Mouse (Mus musculus) limb, embryonic 13.5 days (tissue): ENCODE data around the gene Gm7075. TPM values are rescaled to one million over a fixed set of nuclear protein-coding genes. Genes with fewer than 3 reads are reported as not detected.

Experiments
- ATAC-seq: fragments of 200-750 bp; cut with Nextera tagmentation; 2 replicates; pipeline ENCODE4 v1.8.0; 2017; ENCODE audit warnings: low read depth, moderate number of reproducible peaks, moderate TSS enrichment; ENCODE audit not compliant: low FRiP score
- H3K27ac ChIP-seq: fragments of 300-500 bp; sonication (generic); 2 replicates; pipeline ENCODE4 v1.5.1; 2015; ENCODE audit warnings: inconsistent platforms, mild to moderate bottlenecking, moderate library complexity
- H3K27me3 ChIP-seq: fragments of 300-500 bp; sonication (generic); 2 replicates; pipeline ENCODE4 v1.6.1; 2015; ENCODE audit warnings: mild to moderate bottlenecking, inconsistent platforms
- H3K36me3 ChIP-seq: fragments of 300-500 bp; sonication (generic); 2 replicates; pipeline ENCODE4 v1.6.1; 2015; ENCODE audit warnings: inconsistent platforms, mild to moderate bottlenecking, moderate library complexity
- H3K4me1 ChIP-seq: fragments of 300-500 bp; sonication (generic); 2 replicates; pipeline ENCODE4 v1.6.1; 2015; ENCODE audit warnings: inconsistent platforms
- H3K4me2 ChIP-seq: fragments of 300-500 bp; sonication (generic); replicated peaks from 2 replicates; pipeline ENCODE4 v1.6.1; 2015; ENCODE audit warnings: inconsistent platforms, mild to moderate bottlenecking, moderate library complexity
- H3K4me3 ChIP-seq: fragments of 300-500 bp; sonication (generic); 2 replicates; pipeline ENCODE4 v1.5.1; 2015; ENCODE audit warnings: moderate library complexity, mild to moderate bottlenecking, inconsistent platforms
- H3K9ac ChIP-seq: fragments of 300-500 bp; sonication (generic); 2 replicates; pipeline ENCODE4 v1.6.1; 2015; ENCODE audit warnings: mild to moderate bottlenecking, inconsistent platforms
- H3K9me3 ChIP-seq: fragments of 300-500 bp; sonication (generic); 2 replicates; pipeline ENCODE4 v1.6.1; 2016; ENCODE audit warnings: inconsistent platforms
- WGBS: fragments of 180-500 bp; shearing (Covaris S2); methylation state at CpG from one replicate; pipeline ENCODE4 v1.1.7; 2015; 5-methylcytosine and 5-hydroxymethylcytosine counted together
- polyA plus RNA-seq: library from polyadenylated mRNA; unstranded; fragments of >200 nt; fragmentation: Nextera tagmentation; extraction: Ambion mirVana; gene quantifications from 2 replicates; pipeline ENCODE4 v1.2.1, GENCODE M21; 2015

Gene Gm7075
- polyA plus RNA-seq, 1 experiment from 2014 or later, result not detected

DNA sequence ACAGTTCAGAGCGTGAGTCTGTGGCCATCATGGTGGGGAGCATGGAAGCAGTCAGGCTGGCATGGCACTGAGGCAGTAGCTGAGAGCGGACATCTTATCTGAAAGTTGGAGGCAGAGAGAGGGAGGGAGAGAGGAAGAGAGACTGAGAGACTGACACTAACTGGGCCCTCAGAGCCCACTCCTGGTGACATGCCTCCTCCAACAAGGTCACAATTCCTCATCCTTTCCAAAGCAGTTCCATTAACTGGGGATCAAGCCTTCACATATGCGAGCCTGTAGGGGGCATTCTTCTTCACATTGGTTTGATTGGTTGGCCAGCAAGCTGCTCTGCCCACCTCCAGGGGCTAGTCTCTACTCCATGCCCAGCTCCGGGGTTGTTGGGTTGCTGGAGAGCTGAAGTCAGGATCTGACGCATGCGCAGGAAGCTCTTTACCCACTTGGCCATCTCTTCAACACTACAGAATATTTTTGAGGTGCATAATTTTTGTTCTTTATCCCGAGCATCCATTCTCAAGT is 9.7 kb upstream of the Gm7075 start:
- WGBS, result 92% methylated on average over 7 of the region's 7 CpGs
- Histone ChIP-seq H3K27ac (no peak overlapping the region), H3K4me2 (no peak overlapping the region)

GRCm38 (mm10) chr10:63429785-63430305 is 8.3 kb upstream of the Gm7075 start, which contains the start of gene Ctnna3:
Gene Ctnna3 (plus strand): TSS chr10:63430098.
- peak within 1 kb of the TSS; percentile 75 for H3K9ac ChIP-seq
- H3K4me2 ChIP-seq, result peak within 1 kb of the TSS; percentile 80
- peak within 1 kb of the TSS; percentile 75 for H3K4me3 ChIP-seq
- H3K36me3 ChIP-seq, result no peaks in the 10 kb centered on the region
- WGBS, result under 1% methylated on average over 55 of the region's 55 CpGs
- peak; percentile 95 for ATAC-seq
- no peaks in the 10 kb centered on the region for H3K9me3 ChIP-seq
- H3K27ac ChIP-seq, result peak within 1 kb of the TSS; percentile 78
- no peaks in the 10 kb centered on the region for H3K4me1 ChIP-seq
- H3K27me3 ChIP-seq, result no peaks in the 10 kb centered on the region

More for the DNA sequence above, 9.7 kb upstream of the Gm7075 start:
- Histone ChIP-seq H3K4me3 (no peak overlapping the region), H3K9me3 (no peaks in the 10 kb centered on the region), H3K4me1 (no peaks in the 10 kb centered on the region), H3K27me3 (no peaks in the 10 kb centered on the region), H3K36me3 (no peaks in the 10 kb centered on the region), H3K9ac (no peak overlapping the region)
- no peak for ATAC-seq

DNA sequence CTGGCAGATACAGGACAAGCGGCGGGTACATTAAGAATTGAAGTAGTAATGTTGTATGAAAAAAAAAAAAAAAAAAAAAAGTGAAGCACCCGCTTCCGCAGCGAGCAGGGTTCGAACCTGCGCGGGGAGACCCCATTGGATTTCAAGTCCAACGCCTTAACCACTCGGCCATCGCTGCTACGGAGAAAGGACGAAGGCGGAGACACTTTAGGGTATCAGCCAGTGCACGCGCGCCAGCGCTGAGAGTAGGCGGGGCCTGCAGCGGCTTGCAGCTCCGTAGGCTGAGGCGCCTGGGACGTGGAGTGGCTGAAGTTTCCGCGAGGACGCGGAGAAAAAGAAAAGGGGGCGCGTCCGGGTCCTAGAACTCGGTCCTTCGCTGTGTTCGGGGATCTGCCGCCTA is 7.8 kb upstream of the Gm7075 start:
- Histone ChIP-seq H3K4me3 (peak overlapping the region; percentile 75), H3K27ac (peak overlapping the region; percentile 78), H3K9me3 (no peaks in the 10 kb centered on the region), H3K4me1 (no peaks in the 10 kb centered on the region), H3K9ac (peak overlapping the region; percentile 75), H3K4me2 (peak overlapping the region; percentile 80), H3K27me3 (no peaks in the 10 kb centered on the region), H3K36me3 (no peaks in the 10 kb centered on the region)
- peak; percentile 92 for ATAC-seq
- under 1% methylated on average over 31 of the region's 34 CpGs for WGBS

GRCm38 (mm10) chr10:63429023-63429340 is 7.4 kb upstream of the Gm7075 start:
- peak overlapping the region; percentile 72 for H3K27ac ChIP-seq
- no peaks in the 10 kb centered on the region for H3K9me3 ChIP-seq
- H3K9ac ChIP-seq, result peak overlapping the region; percentile 69
- H3K27me3 ChIP-seq, result no peaks in the 10 kb centered on the region
- no peaks in the 10 kb centered on the region for H3K36me3 ChIP-seq
- H3K4me1 ChIP-seq, result no peaks in the 10 kb centered on the region
- H3K4me2 ChIP-seq, result peak overlapping the region; percentile 80
- ATAC-seq, result no peak
- H3K4me3 ChIP-seq, result peak overlapping the region; percentile 75
- WGBS, result 4% methylated on average over 11 of the region's 11 CpGs

DNA sequence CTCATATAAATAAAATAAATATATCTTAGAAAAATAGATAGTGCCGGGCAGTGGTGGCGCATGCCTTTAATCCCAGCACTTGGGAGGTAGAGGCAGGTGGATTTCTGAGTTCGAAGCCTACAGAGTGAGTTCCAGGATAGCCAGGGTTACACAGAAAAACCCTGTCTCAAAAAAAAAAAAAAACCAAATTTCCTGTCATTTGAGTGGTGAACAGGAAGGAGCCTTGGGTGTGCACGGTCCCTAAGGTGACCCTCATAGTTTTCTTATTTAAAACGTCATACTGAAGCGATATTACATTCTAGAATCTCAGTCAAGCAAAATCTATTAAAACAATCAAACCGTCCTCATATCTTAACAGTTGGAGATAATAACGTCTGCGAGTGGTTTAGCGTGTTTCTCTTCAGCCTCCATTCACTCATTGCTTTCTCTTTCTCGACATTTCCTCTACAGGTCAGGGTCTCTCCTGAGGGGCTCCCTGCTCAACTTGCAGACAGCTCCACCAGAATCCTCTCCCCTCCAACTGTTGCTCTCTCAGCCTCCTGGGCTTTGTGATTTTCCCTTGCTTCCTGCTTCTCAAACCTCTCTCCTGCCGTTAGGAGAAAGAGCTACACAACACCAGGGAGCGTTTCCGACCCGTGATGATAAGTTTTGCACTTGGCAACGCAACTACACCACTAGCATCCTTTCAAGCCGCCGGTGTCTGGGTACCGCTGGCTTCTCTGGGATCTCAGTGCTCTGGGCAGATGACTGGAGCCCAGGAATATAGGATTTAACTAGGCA is 6.8 kb upstream of the Gm7075 start:
- Histone ChIP-seq H3K4me2 (peak overlapping the region; percentile 80), H3K4me1 (no peaks in the 10 kb centered on the region), H3K27ac (peak overlapping the region; percentile 72), H3K9me3 (no peaks in the 10 kb centered on the region), H3K9ac (peak overlapping the region; percentile 69), H3K27me3 (no peaks in the 10 kb centered on the region), H3K4me3 (peak overlapping the region; percentile 75), H3K36me3 (no peaks in the 10 kb centered on the region)
- 27% methylated on average over 19 of the region's 19 CpGs for WGBS
- ATAC-seq, result no peak

DNA sequence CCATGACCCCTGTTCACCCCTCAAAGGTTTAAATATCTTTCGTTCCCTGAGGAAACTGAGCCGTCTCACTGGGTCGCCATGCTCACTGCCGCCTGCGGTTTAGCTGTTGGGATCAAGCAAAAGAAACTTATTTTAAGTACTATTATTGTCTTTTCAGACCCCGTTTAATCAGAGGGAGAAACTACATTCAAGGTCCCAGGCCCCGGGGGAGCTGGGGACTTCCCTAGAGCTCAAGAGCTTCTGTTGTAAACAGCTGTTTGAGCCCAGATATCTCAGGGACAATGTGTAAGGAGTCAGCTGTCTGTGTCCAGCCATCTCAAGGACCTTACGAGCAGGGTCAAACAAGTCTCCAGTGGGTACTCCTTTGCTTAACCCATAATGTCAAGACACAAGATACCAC is 5.6 kb upstream of the Gm7075 start:
- Histone ChIP-seq H3K4me2 (no peak overlapping the region), H3K9ac (no peak overlapping the region), H3K4me1 (no peaks in the 10 kb centered on the region), H3K9me3 (no peaks in the 10 kb centered on the region), H3K27ac (no peak overlapping the region), H3K27me3 (no peaks in the 10 kb centered on the region), H3K36me3 (no peaks in the 10 kb centered on the region), H3K4me3 (no peak overlapping the region)
- WGBS, result 77% methylated on average over 8 of the region's 8 CpGs
- ATAC-seq, result no peak

GRCm38 (mm10) chr10:63424475-63424814 is 2.9 kb upstream of the Gm7075 start:
- H3K36me3 ChIP-seq, result no peaks in the 10 kb centered on the region
- no peaks in the 10 kb centered on the region for H3K4me1 ChIP-seq
- H3K4me3 ChIP-seq, result no peak overlapping the region
- H3K9me3 ChIP-seq, result no peaks in the 10 kb centered on the region
- H3K27me3 ChIP-seq, result no peaks in the 10 kb centered on the region
- H3K27ac ChIP-seq, result no peak overlapping the region
- H3K4me2 ChIP-seq, result no peak overlapping the region
- ATAC-seq, result no peak
- no peak overlapping the region for H3K9ac ChIP-seq

DNA sequence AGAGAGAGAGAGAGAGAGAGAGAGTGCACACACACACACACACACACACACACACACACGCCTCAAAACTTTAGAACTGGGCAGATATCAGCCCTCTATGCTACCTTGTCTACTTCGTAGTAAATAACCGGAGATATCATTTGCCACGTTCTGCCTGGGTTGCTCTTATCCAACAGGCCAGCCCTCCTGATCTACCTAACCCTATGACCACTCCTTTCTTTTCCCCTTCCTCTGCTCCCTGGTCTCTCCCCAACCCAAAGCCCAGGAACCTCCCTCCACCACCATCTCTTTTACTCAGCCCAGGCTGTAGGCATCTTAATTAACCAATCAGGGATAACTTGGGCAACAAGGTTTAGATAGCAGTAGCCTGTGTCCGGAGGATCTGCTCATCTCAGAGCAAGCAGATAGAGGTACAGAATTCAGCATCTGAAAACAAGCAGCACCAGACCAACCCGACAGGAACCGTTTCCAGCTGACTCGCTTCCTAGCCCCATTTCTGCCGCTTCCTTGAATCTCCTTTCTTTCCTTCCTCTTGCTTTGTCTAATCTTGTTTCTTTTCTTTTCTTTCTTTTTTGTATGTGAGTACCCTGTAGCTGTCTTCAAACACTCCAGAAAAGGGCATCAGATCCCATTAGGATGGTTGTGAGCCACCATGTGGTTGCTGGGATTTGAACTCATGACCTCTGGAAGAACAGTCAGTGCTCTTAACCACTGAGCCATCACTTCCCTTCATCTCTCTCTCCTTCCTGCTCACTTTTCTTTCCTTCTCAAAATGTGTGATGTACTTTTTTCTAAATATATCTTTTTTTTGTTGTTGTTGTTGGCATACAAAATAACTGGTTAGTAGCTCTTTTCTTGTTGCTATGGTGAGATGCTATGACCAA is 2.2 kb upstream of the Gm7075 start:
- Histone ChIP-seq H3K9me3 (no peaks in the 10 kb centered on the region), H3K36me3 (no peaks in the 10 kb centered on the region), H3K4me3 (no peak overlapping the region), H3K27ac (no peak overlapping the region), H3K4me2 (no peak overlapping the region), H3K9ac (no peak overlapping the region), H3K27me3 (no peaks in the 10 kb centered on the region), H3K4me1 (no peaks in the 10 kb centered on the region)
- WGBS, result 88% methylated on average over 9 of the region's 9 CpGs
- ATAC-seq, result no peak

DNA sequence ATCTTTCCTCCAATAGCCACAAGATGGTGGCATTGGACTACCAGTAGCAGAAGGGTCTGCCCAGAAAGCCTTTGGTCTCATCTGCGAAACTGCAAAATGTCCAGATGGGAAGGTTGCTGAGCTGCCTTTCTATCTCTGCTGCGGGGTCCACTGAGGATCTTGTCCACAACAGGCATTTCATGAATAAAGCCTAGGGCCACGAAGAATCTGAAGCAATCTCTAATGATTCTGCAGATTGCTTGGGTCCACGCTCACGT is 1.1 kb upstream of the Gm7075 start:
- Histone ChIP-seq H3K9ac (no peak overlapping the region), H3K9me3 (no peaks in the 10 kb centered on the region), H3K4me1 (no peaks in the 10 kb centered on the region), H3K36me3 (no peaks in the 10 kb centered on the region), H3K4me2 (no peak overlapping the region), H3K4me3 (no peak overlapping the region), H3K27ac (no peak overlapping the region), H3K27me3 (no peaks in the 10 kb centered on the region)
- 83% methylated on average over 5 of the region's 5 CpGs for WGBS
- no peak for ATAC-seq

- Histone ChIP-seq H3K27me3 (0 out of 2 replicates have a peak, but pooled peaks cover 2% of the 10 kb centered on the region), H3K4me1 (no peaks in the 10 kb centered on the region), H3K9ac (no peak overlapping the region), H3K36me3 (no peaks in the 10 kb centered on the region), H3K9me3 (no peaks in the 10 kb centered on the region), H3K4me2 (no peak overlapping the region), H3K4me3 (no peak overlapping the region), H3K27ac (no peak overlapping the region)
- no peak for ATAC-seq
- 41% methylated on average over 5 of the region's 5 CpGs for WGBS
These were observed 4.5 kb downstream of the Gm7075 start for GRCm38 (mm10) chr10:63417061-63417460.

- Histone ChIP-seq H3K27me3 (0 out of 2 replicates have a peak, but pooled peaks cover 2% of the 10 kb centered on the region), H3K36me3 (no peaks in the 10 kb centered on the region), H3K27ac (no peak overlapping the region), H3K4me2 (peak overlapping the region; percentile 27), H3K4me1 (no peaks in the 10 kb centered on the region), H3K9ac (no peak overlapping the region), H3K4me3 (no peak overlapping the region), H3K9me3 (no peaks in the 10 kb centered on the region)
- ATAC-seq, result no peak
- 58% methylated on average over 7 of the region's 7 CpGs for WGBS
These were observed 5.7 kb downstream of the Gm7075 start for GRCm38 (mm10) chr10:63415850-63416249.

- H3K36me3 ChIP-seq, result no peaks in the 10 kb centered on the region
- no peaks in the 10 kb centered on the region for H3K9me3 ChIP-seq
- H3K4me1 ChIP-seq, result no peaks in the 10 kb centered on the region
- no peak overlapping the region for H3K9ac ChIP-seq
- no peak overlapping the region for H3K4me3 ChIP-seq
- no peak for ATAC-seq
- 73% methylated on average over 7 of the region's 7 CpGs for WGBS
- no peak overlapping the region for H3K4me2 ChIP-seq
- 0 out of 2 replicates have a peak, but pooled peaks cover 2% of the 10 kb centered on the region for H3K27me3 ChIP-seq
- no peak overlapping the region for H3K27ac ChIP-seq
These were observed 6.3 kb downstream of the Gm7075 start for GRCm38 (mm10) chr10:63415287-63415686.
